Mouse (Mus musculus) ovary, postnatal 14 days (tissue): Measurements from ENCODE around the gene Agtr1b.
A peak's percentile ranks its signal among the peaks of the same experiment; 100 is the strongest.

Experiments used
- DNase-seq: peaks from one replicate; pipeline ENCODE4 v3.0.0; 2022; ENCODE audit warnings: low spot score

Gene Agtr1b

GRCm38 (mm10) chr3:20366558-20367522 is at the start of gene Agtr1b:
TSS of gene Agtr1b (minus strand) at chr3:20367177.
- DNase-seq = no peak

- DNase-seq = no peak
Measured at GRCm38 (mm10) chr3:20353598-20353997, 13.4 kb downstream of the Agtr1b start.

- no peak for DNase-seq
Measured at GRCm38 (mm10) chr3:20348206-20348605, 18.8 kb downstream of the Agtr1b start.

- no peak for DNase-seq
Measured at GRCm38 (mm10) chr3:20340402-20340801, 26.6 kb downstream of the Agtr1b start.

- peak; percentile 2 for DNase-seq
Measured at GRCm38 (mm10) chr3:20334681-20335080, 32.3 kb downstream of the Agtr1b start.

- no peak for DNase-seq
Measured at GRCm38 (mm10) chr3:20317233-20317632, 49.7 kb downstream of the Agtr1b start.

GRCm38 (mm10) chr3:20309142-20309541 is 57.8 kb downstream of the Agtr1b start:
- no peak for DNase-seq

- no peak for DNase-seq
Measured at GRCm38 (mm10) chr3:20307256-20307655, 59.7 kb downstream of the Agtr1b start.

- no peak for DNase-seq
Measured at GRCm38 (mm10) chr3:20304758-20305352, 62.1 kb downstream of the Agtr1b start.

GRCm38 (mm10) chr3:20295546-20295945 is 71.4 kb downstream of the Agtr1b start:
- no peak for DNase-seq

GRCm38 (mm10) chr3:20294542-20295348 is 72.2 kb downstream of the Agtr1b start:
- no peak for DNase-seq

- no peak for DNase-seq
Measured at GRCm38 (mm10) chr3:20291370-20291769, 75.6 kb downstream of the Agtr1b start.

GRCm38 (mm10) chr3:20288761-20289160 is 78.2 kb downstream of the Agtr1b start:
- no peak for DNase-seq

GRCm38 (mm10) chr3:20281796-20282195 is 85.2 kb downstream of the Agtr1b start:
- DNase-seq = no peak

- no peak for DNase-seq
Measured at GRCm38 (mm10) chr3:20275633-20276032, 91.3 kb downstream of the Agtr1b start, which contains the start of gene Cpb1. TSS of gene Cpb1 (minus strand) at chr3:20275733.
